Comparison of ENCODE assay signal across 9 mouse cellular contexts in genomic region chr3:156559826-156560471, GRCm38 (mm10). TPM values are rescaled to one million over a fixed set of nuclear protein-coding genes. Genes with fewer than 3 reads are reported as not detected.
A peak's percentile ranks its signal among the peaks of the same experiment; 100 is the strongest.
DNase-seq lines count a peak whose midpoint lies in the region; ATAC-seq lines count a peak whose summit lies in the region.
"Had no signal": no experiment of that assay in that cellular context is flagged by ENCODE, and none has a peak within 500 bp of the region (broad histone marks: within the 10 kb centered on the region; RNA-seq: fewer than 3 reads in every experiment).

No protein-coding gene starts in this region.

- intact Hi-C loops in left cerebral cortex, postnatal 36 days (cut with DNase I) = loop anchor here (5.0 to 10.0 kb wide), 10 partner anchors 82 to 1963 kb away; partner anchors contain the start of genes Cryz and Tyw3

- 6% methylated on average over 19 of the region's 19 CpGs for WGBS in kidney, embryonic 15.5 days
- 3% methylated on average over 19 of the region's 19 CpGs for WGBS in hindbrain, embryonic 12.5 days

- H3K36me3 ChIP-seq in kidney, embryonic 15.5 days = no peaks in the 10 kb centered on the region
- H3K36me3 ChIP-seq in hindbrain, embryonic 12.5 days = no peaks in the 10 kb centered on the region

- H3K9ac ChIP-seq in kidney, embryonic 15.5 days = no peak overlapping the region; the same call in 1 of the 2 replicates
- peak overlapping the region; percentile 58 for H3K9ac ChIP-seq in hindbrain, embryonic 12.5 days

- no peak for ATAC-seq in kidney, embryonic 15.5 days (replicated peaks; ENCODE audit: low FRiP score)
- no peak; the same call in 1 of the 2 replicates for ATAC-seq in hindbrain, embryonic 12.5 days (ENCODE audit: low FRiP score)
- no peak for ATAC-seq in monocyte, adult 5-6 weeks (replicated peaks; ENCODE audit: insufficient number of reproducible peaks, low FRiP score, low TSS enrichment, poor library complexity, severe bottlenecking)

- peaks cover 29% of the 10 kb centered on the region for H3K27me3 ChIP-seq in kidney, embryonic 15.5 days
- peaks cover 15% of the 10 kb centered on the region; the same call in 1 of the 2 replicates for H3K27me3 ChIP-seq in hindbrain, embryonic 12.5 days

- H3K4me3 ChIP-seq in kidney, embryonic 15.5 days (replicated peaks) = peak overlapping the region; percentile 66
- H3K4me3 ChIP-seq in hindbrain, embryonic 12.5 days = peak overlapping the region; percentile 66

- peak overlapping the region; percentile 81 for H3K4me2 ChIP-seq in kidney, embryonic 15.5 days
- peak overlapping the region; percentile 84 for H3K4me2 ChIP-seq in hindbrain, embryonic 12.5 days (replicated peaks)

- peak overlapping the region; percentile 89; the same call in 1 of the 2 replicates for H3K27ac ChIP-seq in kidney, embryonic 15.5 days
- H3K27ac ChIP-seq in hindbrain, embryonic 12.5 days = peak overlapping the region; percentile 92

- H3K9me3 ChIP-seq in kidney, embryonic 15.5 days (replicated peaks) = no peaks in the 10 kb centered on the region
- H3K9me3 ChIP-seq in hindbrain, embryonic 12.5 days (replicated peaks) = no peaks in the 10 kb centered on the region

- DNase-seq in kidney, adult 18-20 months = no peak
- peak; percentile 25 for DNase-seq in embryo, embryonic 11 days
- peak; percentile 38 to 53 for DNase-seq in left cerebral cortex, postnatal 36 days (ENCODE audit: low spot score in 2 of 2)
- DNase-seq in right cerebral cortex, adult 18-20 months = peak; percentile 49
- no peak for DNase-seq in spleen, adult 12 weeks (ENCODE audit: low spot score)

- H3K4me1 ChIP-seq in kidney, embryonic 15.5 days = peaks cover 26% of the 10 kb centered on the region
- H3K4me1 ChIP-seq in hindbrain, embryonic 12.5 days = peaks cover 12% of the 10 kb centered on the region; the same call in 1 of the 2 replicates

RNA-seq across cellular contexts. Expression of gene Negr1, which starts 1.6 kb away (rescaled TPM):
- polyA plus RNA-seq in kidney, embryonic 15.5 days (2015; fragmentation: Nextera tagmentation; extraction: Ambion mirVana) = 8.2 and 11.2 TPM in 2 replicates
- polyA plus RNA-seq in hindbrain, embryonic 12.5 days (2016; fragmentation: Nextera tagmentation; extraction: Ambion mirVana) = 15.4 and 17.8 TPM in 2 replicates
- total RNA-seq in left cerebral cortex, postnatal 36 days (2021) = 100 to 1,000 TPM; 187 to 266 TPM
- not detected in 3 replicates for total RNA-seq in monocyte, adult 5-6 weeks (2017)
- total RNA-seq: hematopoietic stem cell, adult 5-6 weeks had no signal

Comparison
In these comparisons a context has a peak if more than half of its experiments do, and no peak if none do; other contexts are left out.
1. DNase-seq: peak in embryo, embryonic 11 days (single experiment), left cerebral cortex, postnatal 36 days (2 of 2) and right cerebral cortex, adult 18-20 months (single experiment); none in kidney, adult 18-20 months (single experiment) and spleen, adult 12 weeks (single experiment).
2. RNA of gene Negr1, which starts 1.6 kb away (total RNA-seq): 187 to 266 TPM in left cerebral cortex, postnatal 36 days; not detected in monocyte, adult 5-6 weeks; every median in the first group is over 100 times any median in the second.